Mouse (Mus musculus) MEL (cell line): ENCODE data around the gene 1700069L16Rik. TPM values are rescaled to one million over a fixed set of nuclear protein-coding genes. Genes with fewer than 3 reads are reported as not detected.
A peak's percentile ranks its signal among the peaks of the same experiment; 100 is the strongest.

Source experiments
- DNase-seq: peaks from one replicate; pipeline ENCODE4 v3.0.0; 2011; ENCODE audit warnings: low read depth, low spot score
- H3K27ac ChIP-seq: 2 replicates; pipeline ENCODE4 v1.5.1; 2012; ENCODE audit warnings: low read depth, mild to moderate bottlenecking, control low read depth, low read length, moderate library complexity; ENCODE audit not compliant: control insufficient read depth
- H3K27me3 ChIP-seq, 2 experiments: fragments of 150-350 bp in 1 of 2; sonication (generic) in 1 of 2; 2 replicates each; pipeline ENCODE4 v1.6.1; 2012; ENCODE audit warnings: low read length in 2 of 2, mild to moderate bottlenecking in 2 of 2, improper control_type of control experiment in 1 of 2, moderate library complexity in 1 of 2; ENCODE audit not compliant: insufficient read depth in 2 of 2, control insufficient read depth in 1 of 2
- H3K36me3 ChIP-seq, 2 experiments: 2 replicates each; pipeline ENCODE4 v1.6.1; 2012 to 2014; ENCODE audit warnings: low read length in 2 of 2, improper control_type of control experiment in 1 of 2, inconsistent platforms in 1 of 2, mild to moderate bottlenecking in 1 of 2; ENCODE audit not compliant: insufficient read depth in 2 of 2, control insufficient read depth in 1 of 2
- H3K4me1 ChIP-seq, 2 experiments: fragments of 150-350 bp in 1 of 2; sonication (generic) in 1 of 2; 2 replicates each; pipeline ENCODE4 v1.6.1; 2012; ENCODE audit warnings: low read length in 2 of 2, improper control_type of control experiment in 1 of 2, mild to moderate bottlenecking in 1 of 2; ENCODE audit not compliant: insufficient read depth in 2 of 2, control insufficient read depth in 1 of 2
- H3K4me3 ChIP-seq, 2 experiments: fragments of 150-350 bp in 1 of 2; sonication (generic) in 1 of 2; 2 replicates each; pipeline ENCODE4 v1.5.1; 2012; ENCODE audit warnings: low read depth in 2 of 2, low read length in 2 of 2, mild to moderate bottlenecking in 2 of 2, moderate library complexity in 2 of 2, control low read depth in 1 of 2, improper control_type of control experiment in 1 of 2; ENCODE audit not compliant: control insufficient read depth in 1 of 2, insufficient read depth in 1 of 2
- H3K79me2 ChIP-seq: 2 replicates; pipeline ENCODE4 v1.6.1; 2012; ENCODE audit warnings: mild to moderate bottlenecking, low read length, moderate library complexity; ENCODE audit not compliant: control insufficient read depth, poor library complexity, insufficient read depth
- H3K9ac ChIP-seq: 2 replicates; pipeline ENCODE4 v1.6.1; 2012; ENCODE audit warnings: low read depth, mild to moderate bottlenecking, control low read depth, low read length, moderate library complexity; ENCODE audit not compliant: control insufficient read depth, poor library complexity, severe bottlenecking
- H3K9me3 ChIP-seq: fragments of 150-350 bp; sonication (generic); replicated peaks from 2 replicates; pipeline ENCODE4 v1.6.1; 2012; ENCODE audit warnings: mild to moderate bottlenecking, low read length, improper control_type of control experiment, moderate library complexity; ENCODE audit not compliant: insufficient read depth
- CTCF ChIP-seq, 3 experiments: IDR thresholded peaks in 2 of 3; conservative IDR thresholded peaks in 1 of 3; 2 replicates each; pipeline ENCODE4 v1.5.1; 2011 to 2012; ENCODE audit warnings: low read length in 3 of 3, low read depth in 2 of 3, mild to moderate bottlenecking in 2 of 3, improper control_type of control experiment in 1 of 3, inconsistent platforms in 1 of 3, mixed read lengths in 1 of 3, moderate library complexity in 1 of 3; ENCODE audit not compliant: control insufficient read depth in 1 of 3, insufficient read depth in 1 of 3, poor library complexity in 1 of 3, severe bottlenecking in 1 of 3
- ETS1 ChIP-seq: IDR thresholded peaks from 2 replicates; pipeline ENCODE4 v1.6.1; 2012; ENCODE audit warnings: low read depth, mild to moderate bottlenecking, inconsistent platforms, low read length, improper control_type of control experiment, moderate library complexity
- JUND ChIP-seq: IDR thresholded peaks from 2 replicates; pipeline ENCODE4 v1.6.1; 2011; ENCODE audit warnings: low read depth, mild to moderate bottlenecking, improper control_type of control experiment, low read length
- MAFK ChIP-seq: IDR thresholded peaks from 2 replicates; pipeline ENCODE4 v1.6.1; 2011; ENCODE audit warnings: low read depth, mild to moderate bottlenecking, low read length, improper control_type of control experiment, borderline replicate concordance
- MAX ChIP-seq: IDR thresholded peaks from 2 replicates; pipeline ENCODE4 v1.6.1; 2011; ENCODE audit warnings: low read length, improper control_type of control experiment
- MAZ ChIP-seq: IDR thresholded peaks from 2 replicates; pipeline ENCODE4 v1.6.1; 2012; ENCODE audit warnings: low read depth, mild to moderate bottlenecking, inconsistent platforms, low read length, improper control_type of control experiment
- MEF2A ChIP-seq: IDR thresholded peaks from 2 replicates; pipeline ENCODE4 v1.6.1; 2014; ENCODE audit warnings: low read depth, mild to moderate bottlenecking, inconsistent platforms, low read length, improper control_type of control experiment; ENCODE audit not compliant: poor library complexity, insufficient replicate concordance, severe bottlenecking; ENCODE audit errors: extremely low read depth
- MYB ChIP-seq: IDR thresholded peaks from 2 replicates; pipeline ENCODE4 v1.6.1; 2011; ENCODE audit warnings: mild to moderate bottlenecking, low read depth, low read length, improper control_type of control experiment
- MYC ChIP-seq: IDR thresholded peaks from 2 replicates; pipeline ENCODE4 v1.6.1; 2011; ENCODE audit warnings: low read depth, mild to moderate bottlenecking, low read length, improper control_type of control experiment, moderate library complexity
- NELFE ChIP-seq: IDR thresholded peaks from 2 replicates; pipeline ENCODE4 v1.6.1; 2011; ENCODE audit warnings: low read depth, low read length, improper control_type of control experiment
- POLR2A ChIP-seq, 2 experiments: IDR thresholded peaks; 2 replicates each; pipeline ENCODE4 v1.6.1; 2011 to 2012; ENCODE audit warnings: low read length in 2 of 2, mild to moderate bottlenecking in 2 of 2, control low read depth in 1 of 2, improper control_type of control experiment in 1 of 2, low read depth in 1 of 2, moderate library complexity in 1 of 2; ENCODE audit not compliant: control insufficient read depth in 1 of 2, insufficient read depth in 1 of 2, poor library complexity in 1 of 2
- RCOR1 ChIP-seq: IDR thresholded peaks from 2 replicates; pipeline ENCODE4 v1.6.1; 2012; ENCODE audit warnings: low read depth, mild to moderate bottlenecking, inconsistent platforms, low read length, improper control_type of control experiment
- TCF12 ChIP-seq: IDR thresholded peaks from 2 replicates; pipeline ENCODE4 v1.6.1; 2014; ENCODE audit warnings: low read depth, mild to moderate bottlenecking, inconsistent platforms, low read length, improper control_type of control experiment, moderate library complexity
- ZC3H11A ChIP-seq: IDR thresholded peaks from 2 replicates; pipeline ENCODE4 v1.6.1; 2012; ENCODE audit warnings: low read depth, mild to moderate bottlenecking, inconsistent platforms, low read length, improper control_type of control experiment
- polyA plus RNA-seq, 2 experiments: library from polyadenylated mRNA; stranded (reverse) in 1 of 2; unstranded in 1 of 2; fragments of >175 nt in 1 of 2; fragments of >200 nt in 1 of 2; gene quantifications; 2 replicates each; pipeline versions ENCODE4 v1.2.1 to v1.2.4; 2012; ENCODE audit warnings: low replicate concordance in 2 of 2, low read depth in 1 of 2; ENCODE audit not compliant: insufficient read length in 2 of 2, insufficient read depth in 1 of 2, missing spikeins in 1 of 2
- total RNA-seq: library from RNA; depleted of rRNA; stranded (reverse); fragments of 300-350 nt; gene quantifications from 2 replicates; pipeline ENCODE4 v1.2.3, GENCODE M21; 2012

1700069L16Rik gene
- total and polyA plus RNA-seq, 3 experiments, result not detected

GRCm38 (mm10) chr5:113751521-113752157 is 27.1 kb upstream of the 1700069L16Rik start:
- Histone ChIP-seq H3K4me1 (no peaks in the 10 kb centered on the region), H3K9ac (no peak overlapping the region), H3K36me3 (peaks cover 0 to 8% of the 10 kb centered on the region in 2 experiments; a peak in 2 of 4 replicates), H3K27ac (no peak overlapping the region), H3K4me3 (no peak overlapping the region), H3K27me3 (no peaks in the 10 kb centered on the region), H3K79me2 (no peaks in the 10 kb centered on the region), H3K9me3 (no peaks in the 10 kb centered on the region)
- no peak for TF ChIP-seq ZC3H11A
- TF ChIP-seq MAX, result no peak
- no peak for TF ChIP-seq MYB
- no peak for TF ChIP-seq JUND
- TF ChIP-seq MYC, result no peak
- no peak for TF ChIP-seq RCOR1
- no peak for TF ChIP-seq MAZ
- no peak for TF ChIP-seq POLR2A (IDR thresholded peaks at IDR 0.05; ENCODE audit: control insufficient read depth in 1 of 2, insufficient read depth in 1 of 2, low read depth in 1 of 2, low read length in 2 of 2, poor library complexity in 1 of 2)
- TF ChIP-seq ETS1, result no peak
- no peak for TF ChIP-seq TCF12
- no peak for TF ChIP-seq NELFE
- DNase-seq, result no peak

- Histone ChIP-seq H3K27me3 (no peaks in the 10 kb centered on the region), H3K9ac (no peak overlapping the region), H3K4me1 (no peaks in the 10 kb centered on the region), H3K27ac (no peak overlapping the region), H3K4me3 (no peak overlapping the region), H3K79me2 (no peaks in the 10 kb centered on the region), H3K9me3 (no peaks in the 10 kb centered on the region), H3K36me3 (peaks cover 0 to 11% of the 10 kb centered on the region in 2 experiments; a peak in 2 of 4 replicates)
- no peak for DNase-seq
- TF ChIP-seq MAFK (peak; percentile 62; the same call in 1 of the 2 replicates), MEF2A (no peak)
These were observed 24.2 kb upstream of the 1700069L16Rik start for GRCm38 (mm10) chr5:113748556-113749331.

DNA sequence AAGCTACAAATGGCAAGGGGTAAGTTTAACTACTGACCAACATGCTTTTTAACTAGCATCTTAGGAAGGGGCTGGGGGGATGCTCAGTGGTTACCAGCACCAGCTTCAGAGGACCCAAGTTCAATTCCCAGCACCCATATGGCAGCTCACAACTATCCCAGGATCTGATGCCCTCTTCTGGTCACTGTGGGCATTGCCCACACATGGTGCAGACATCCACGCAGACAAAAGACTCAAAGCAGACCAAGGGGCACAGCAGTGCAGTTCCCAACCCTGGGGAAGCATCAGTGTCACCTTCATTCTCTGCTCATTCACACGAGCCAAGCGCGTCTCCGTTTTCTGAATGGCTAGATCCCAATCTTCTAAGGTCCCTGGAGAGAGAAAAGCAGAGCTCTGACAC is 23.1 kb upstream of the 1700069L16Rik start:
- no peaks in the 10 kb centered on the region for H3K9me3 ChIP-seq
- TF ChIP-seq CTCF (IDR thresholded peaks at IDR 0.05 in 2 of 3, conservative IDR thresholded peaks at IDR 0.05 in 1 of 3; ENCODE audit: control insufficient read depth in 1 of 3, insufficient read depth in 1 of 3, low read depth in 2 of 3, low read length in 3 of 3, poor library complexity in 1 of 3, severe bottlenecking in 1 of 3) (peak; percentile 41 to 68 (median 48)), MAX (no peak)
- no peak overlapping the region for H3K27ac ChIP-seq
- H3K36me3 ChIP-seq, result peaks cover 0 to 11% of the 10 kb centered on the region in 2 experiments; a peak in 2 of 4 replicates
- H3K79me2 ChIP-seq, result no peaks in the 10 kb centered on the region
- peak; percentile 33 for DNase-seq
- no peak overlapping the region for H3K4me3 ChIP-seq
- no peak overlapping the region for H3K9ac ChIP-seq
- no peaks in the 10 kb centered on the region for H3K4me1 ChIP-seq
- H3K27me3 ChIP-seq, result no peaks in the 10 kb centered on the region
